Mouse (Mus musculus): ENCODE measurements around the gene Man2b1. TPM values are rescaled to one million over a fixed set of nuclear protein-coding genes. Genes with fewer than 3 reads are reported as not detected.

Gene Man2b1
- total RNA-seq (2021) = 1 to 10 TPM; 7.9 to 9.4 TPM
- long read RNA-seq, experiment 1, transcript Man2b1-201 (24 exons, 3,822 nt) = major isoform, 12 of 15 reads
- long read RNA-seq, experiment 1, partial matches to known transcripts = 0 of 15 reads
- long read RNA-seq, experiment 1, other reads (novel, unspliced or antisense) = 3 of 15 reads
- long read RNA-seq, experiment 2, transcript Man2b1-201 (24 exons, 3,822 nt) = major isoform, 10 of 12 reads
- long read RNA-seq, experiment 2, partial matches to known transcripts = 1 of 12 reads
- long read RNA-seq, experiment 2, other reads (novel, unspliced or antisense) = 1 of 12 reads

DNA sequence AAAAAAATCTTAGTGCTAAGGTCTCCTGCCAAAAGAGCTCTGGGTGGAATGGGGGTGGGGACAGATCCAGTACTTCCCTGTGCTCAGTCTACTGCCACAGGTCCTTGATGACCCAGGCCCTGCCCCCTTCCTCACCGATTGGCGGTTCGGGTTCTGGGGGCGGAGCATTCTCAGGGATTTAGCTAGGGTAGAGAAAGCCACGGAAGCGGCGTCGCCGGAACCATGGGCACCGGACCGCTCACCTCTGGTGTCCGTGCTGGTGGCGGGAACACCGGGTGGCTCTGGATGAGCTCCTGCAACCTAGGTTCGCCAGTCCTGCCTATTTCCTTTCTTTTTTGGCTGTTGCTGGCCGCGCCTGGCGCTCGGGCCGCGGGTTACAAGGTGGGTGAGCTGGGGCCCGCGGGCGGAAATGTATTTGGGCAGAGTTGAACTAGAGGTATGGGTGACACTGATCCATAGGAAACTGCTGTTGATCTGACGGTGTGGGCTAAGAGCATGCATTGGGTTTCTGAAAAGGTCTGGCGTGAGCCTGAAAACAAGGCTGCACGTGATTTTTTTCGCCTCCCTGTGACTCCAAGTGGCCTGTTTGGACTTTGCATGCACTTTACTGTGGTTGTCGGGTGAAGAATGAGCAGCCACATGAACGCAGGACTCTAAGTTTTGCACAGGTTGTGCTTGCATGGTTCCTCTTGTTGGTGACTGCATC is at the start of gene Man2b1:
Gene Man2b1 (plus strand): TSS at position 163 of the 706 bp plus-strand sequence.
- peak; percentile 91 for DNase-seq (ENCODE audit: low spot score)

DNA sequence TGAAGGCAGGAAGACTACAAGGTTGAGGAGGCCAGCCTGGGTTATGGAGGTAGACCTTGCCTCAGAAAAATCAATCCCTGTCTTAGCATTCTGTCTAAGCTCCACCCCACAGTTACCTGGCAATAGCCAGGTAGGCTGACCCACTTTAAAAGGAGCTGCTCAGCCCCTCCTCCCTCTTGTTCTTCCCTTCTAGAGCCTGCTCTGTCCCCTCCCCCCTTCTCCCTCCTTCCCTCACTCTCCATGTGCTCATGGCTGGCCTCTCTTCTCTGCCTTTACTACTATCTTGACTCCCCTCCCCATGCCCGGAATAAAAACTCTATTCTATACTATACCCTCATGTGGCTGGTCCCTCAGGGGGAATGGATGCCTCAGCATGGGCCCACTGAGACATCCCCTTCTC is 49.2 kb upstream of the Man2b1 start:
- DNase-seq (ENCODE audit: low spot score) = no peak

DNA sequence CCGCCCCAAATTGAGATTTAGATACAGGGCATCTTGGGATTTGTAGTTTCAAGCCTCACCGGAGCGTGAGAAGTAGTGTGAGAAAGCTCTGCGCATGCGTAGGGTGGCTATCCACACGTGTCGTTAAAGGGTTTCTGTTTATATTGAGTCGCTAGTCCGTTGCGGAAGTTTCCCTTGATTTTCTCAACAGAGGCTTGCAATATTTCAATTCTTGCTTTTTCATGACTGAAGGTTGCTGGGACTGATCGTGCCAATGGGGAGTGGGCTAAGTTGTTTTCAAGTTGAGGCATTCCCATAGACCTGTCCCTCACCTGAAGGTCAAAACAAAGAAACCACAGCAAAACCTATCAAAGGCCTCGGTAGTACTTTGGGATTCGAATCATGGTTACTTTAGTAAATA is 48.3 kb upstream of the Man2b1 start:
- DNase-seq (ENCODE audit: low spot score) = peak; percentile 70

DNA sequence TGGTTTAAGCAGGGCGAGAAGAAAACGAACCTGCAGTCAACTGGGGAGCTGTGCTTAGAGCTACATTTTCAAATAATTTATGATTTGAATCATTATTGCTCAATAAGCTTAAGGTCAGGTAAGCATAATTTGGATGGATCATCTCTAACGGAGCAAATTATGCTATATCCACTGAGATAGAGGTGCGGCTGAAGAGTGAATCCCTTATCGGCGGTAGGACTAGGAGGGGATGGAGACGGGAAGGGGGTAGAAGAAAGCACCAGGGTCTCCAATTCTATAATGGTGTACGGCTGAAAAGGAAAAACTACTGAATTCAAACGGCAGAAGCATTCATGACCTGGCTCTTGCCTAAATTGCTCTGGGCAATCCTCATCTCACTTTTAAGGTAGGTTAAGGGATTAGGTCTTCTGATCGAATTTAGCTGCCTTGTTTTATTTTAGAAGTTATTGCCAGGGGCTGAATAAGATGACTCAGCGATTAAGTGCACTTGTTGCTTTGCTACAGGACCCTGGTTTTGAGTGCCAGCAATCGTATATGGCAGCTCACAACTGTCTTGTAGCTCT is 47.8 kb upstream of the Man2b1 start:
- DNase-seq (ENCODE audit: low spot score) = no peak

DNA sequence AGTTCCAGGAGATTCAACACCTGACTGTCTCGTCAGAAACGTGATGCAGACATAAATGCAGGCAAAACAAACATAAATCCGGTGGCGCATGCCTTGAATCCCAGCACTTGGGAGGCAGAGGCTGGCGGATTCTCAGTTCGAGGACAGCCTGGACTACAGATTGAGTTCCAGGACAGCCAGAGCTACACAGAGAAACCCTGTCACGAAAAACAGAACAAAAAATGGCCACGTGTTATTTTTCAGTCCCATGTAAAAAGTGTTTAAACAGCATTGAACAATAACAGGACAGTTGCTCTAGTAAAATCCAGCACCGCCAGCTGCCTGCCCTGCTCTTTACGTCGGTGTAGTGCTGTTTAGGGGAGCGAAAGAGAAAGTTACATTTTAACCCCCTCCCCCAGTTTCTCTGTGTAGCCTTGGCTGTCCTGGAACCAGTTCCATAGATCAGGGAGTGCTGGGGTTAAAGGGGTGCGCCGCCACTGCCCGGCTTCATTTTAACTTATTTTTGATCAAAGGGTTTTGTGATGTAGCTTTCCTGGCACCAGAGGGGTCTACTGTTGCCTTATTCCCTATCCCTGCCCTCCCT is 47.3 kb upstream of the Man2b1 start:
- DNase-seq (ENCODE audit: low spot score) = no peak

DNA sequence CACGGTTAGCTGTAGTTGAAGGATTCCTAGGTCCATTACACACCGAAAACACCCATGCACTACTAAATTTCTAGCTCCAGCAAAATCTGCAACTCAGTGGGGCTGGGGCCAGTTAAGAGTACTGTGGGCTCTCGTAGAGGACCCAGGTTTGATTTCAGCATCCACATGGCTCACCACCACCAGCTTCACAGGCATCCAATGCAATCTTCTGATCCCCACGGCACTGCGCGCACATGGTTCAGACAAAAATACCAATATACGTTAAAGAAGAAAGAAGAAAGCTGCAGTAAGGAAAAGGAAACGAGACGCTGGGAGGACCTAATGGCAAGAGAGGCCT is 46.7 kb upstream of the Man2b1 start:
- DNase-seq (ENCODE audit: low spot score) = no peak

DNA sequence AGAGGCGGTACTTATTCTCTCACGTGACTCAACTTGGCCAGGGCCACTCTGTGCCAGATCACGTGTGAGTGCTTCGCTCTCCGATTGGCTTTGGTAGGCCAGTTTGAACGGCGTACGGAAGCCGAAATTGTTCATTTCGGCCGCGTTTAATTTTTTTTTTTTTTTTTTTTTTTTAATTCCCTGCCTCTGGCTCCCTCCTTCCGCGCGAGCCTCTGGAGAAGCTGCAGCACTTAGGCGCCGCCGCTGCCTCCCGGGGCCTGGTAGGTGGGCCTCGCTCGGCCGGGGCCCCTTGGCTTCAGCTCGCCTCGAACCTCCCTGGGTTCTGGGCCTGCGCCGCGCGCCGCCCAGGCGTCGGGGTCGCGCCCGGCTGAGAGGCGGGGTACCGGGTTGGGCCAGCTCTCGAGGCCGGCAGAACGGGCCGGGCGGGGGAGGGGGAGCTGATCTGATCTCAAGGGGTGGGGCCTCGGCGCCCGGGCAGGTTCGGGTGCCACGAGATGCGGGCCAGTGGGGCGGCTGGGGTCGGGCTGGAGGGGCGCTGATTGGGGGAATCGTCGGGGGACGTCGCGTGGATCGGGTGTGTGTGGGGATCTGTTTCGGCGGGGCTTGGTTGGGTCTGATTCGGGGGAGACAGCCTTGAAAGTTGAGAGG is 46.2 kb upstream of the Man2b1 start, which contains the start of gene Tnpo2:
Gene Tnpo2 (plus strand): TSS at position 198 of the 648 bp plus-strand sequence.
- peak; percentile 95 for DNase-seq (ENCODE audit: low spot score)

DNA sequence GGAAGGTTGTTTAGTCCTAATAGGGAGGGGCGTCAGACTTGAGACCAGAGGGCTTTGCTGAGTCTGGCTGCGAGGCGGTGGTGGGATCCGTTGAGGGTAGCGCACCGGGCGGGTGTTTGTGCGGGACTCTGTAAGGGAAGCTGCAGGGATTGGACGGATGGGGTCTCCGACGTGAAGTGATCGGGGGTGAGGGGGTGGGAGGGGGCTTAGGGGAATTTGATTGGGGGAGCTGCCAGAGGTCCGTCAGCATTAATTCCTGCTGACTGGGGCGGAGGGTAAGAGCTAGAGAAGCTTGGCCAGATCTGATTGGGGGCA is 45.7 kb upstream of the Man2b1 start:
- no peak for DNase-seq (ENCODE audit: low spot score)

DNA sequence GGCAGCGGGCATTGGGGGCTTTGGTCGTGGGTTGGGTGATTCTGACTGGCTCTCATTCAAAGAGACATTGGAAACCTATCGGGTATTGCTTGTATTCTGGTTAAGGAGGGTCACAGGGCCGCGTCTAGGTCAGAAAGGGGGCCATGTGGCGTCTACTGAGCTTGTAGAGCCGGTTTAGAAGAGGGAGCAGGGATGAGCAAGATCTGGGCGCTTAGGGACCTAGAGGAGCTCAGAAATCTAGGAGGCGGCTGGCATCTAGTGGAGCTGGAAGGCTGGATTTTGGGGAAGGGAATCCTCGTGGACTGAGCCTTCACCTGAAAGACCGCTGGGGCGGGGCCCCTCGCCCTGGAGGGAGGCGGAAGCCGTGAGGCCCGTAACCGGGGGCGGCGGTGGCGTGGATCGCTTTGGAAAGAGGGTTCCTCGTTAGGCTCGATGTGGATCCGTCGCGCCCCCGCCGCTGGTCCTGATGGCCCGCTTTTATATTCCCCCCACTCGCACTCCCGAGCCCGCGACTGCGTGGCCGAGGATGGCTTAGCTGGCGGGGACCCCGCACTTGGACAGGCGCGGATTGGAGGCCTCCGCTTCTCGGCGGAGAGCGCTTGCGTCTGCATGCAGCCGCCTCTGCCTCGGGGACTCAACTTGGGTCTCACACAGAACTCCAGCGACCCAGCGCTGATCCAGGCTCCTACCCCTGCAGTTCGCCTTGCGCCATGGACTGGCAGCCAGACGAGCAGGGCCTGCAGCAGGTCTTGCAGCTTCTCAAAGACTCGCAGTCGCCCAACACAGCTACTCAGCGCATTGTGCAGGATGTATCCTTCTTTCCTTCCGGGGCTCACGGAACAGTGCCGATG is 45.2 kb upstream of the Man2b1 start:
- DNase-seq (ENCODE audit: low spot score) = no peak

DNA sequence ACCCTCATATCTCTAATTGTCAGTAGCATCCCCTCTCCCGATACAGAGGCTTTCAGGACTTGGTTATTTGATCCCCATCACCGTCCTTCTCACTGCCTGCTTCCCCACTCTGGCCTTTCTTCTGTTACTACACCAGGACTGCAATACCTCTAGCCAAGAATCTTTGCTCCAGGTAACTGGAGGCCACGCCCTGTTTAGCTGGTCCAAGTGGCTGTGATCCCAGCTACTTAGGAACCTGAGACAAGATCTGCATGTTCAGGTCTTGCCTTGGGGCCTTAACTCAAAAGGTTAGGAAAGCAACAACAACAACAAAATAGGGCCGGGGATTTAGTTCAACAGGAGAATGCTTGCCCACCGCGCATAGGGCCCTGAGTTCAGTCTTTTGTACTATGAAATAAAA is 39.5 kb upstream of the Man2b1 start:
- DNase-seq (ENCODE audit: low spot score) = no peak

DNA sequence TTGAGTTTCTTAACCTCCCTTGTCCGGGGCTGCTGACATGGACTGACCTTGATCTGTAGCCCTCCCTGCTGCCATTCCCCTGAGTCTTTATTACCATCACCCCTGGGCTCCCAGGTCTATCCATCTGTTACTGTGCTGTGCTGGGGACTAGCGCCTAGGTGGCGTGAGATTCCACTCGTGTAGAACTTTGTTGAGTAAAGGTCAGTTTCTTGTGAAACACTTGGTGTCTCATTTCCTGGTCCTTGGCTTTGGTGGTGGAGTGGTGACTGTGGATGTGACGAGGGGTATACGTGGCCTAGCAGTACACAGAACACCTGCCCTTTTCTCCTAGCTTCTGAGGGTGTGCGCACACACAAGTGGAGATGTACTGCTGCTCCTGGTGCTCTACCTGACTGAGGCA is 25.7 kb upstream of the Man2b1 start:
- DNase-seq (ENCODE audit: low spot score) = no peak

DNA sequence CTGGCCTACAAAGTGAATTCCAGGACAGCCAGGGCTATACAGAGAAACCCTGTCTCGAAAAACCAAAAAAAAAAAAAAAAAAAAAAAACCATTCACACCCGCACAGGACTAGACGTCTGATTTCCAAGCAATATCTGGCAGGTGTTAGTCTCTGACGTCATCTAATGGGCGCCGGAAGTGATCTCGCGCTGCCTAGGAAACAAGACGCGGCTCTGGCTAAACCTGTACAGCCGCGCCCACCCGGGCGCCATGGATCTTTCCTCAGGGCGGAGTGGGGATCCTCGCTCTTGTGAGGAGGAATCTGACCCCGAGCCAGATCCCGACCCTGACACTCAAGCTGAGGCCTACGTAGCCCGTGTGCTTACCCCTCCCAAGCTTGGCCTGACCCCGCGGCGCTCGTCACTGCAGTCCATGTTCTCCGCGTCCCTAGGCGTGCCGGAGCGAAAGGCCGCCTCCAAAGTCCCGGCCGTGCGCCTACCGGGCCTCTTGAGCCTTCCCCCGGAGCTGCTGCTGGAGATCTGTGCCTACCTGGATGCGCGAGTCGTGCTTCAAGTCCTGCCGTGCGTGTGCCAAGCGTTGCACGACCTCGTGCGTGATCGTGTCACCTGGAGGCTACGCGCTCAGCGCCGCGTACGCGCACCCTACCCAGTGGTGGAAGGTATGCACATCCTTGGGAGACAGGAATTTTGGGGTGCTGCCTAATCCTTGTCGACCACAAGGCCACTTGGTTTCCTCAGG is 23.0 kb upstream of the Man2b1 start, which contains the start of gene Fbxw9:
Gene Fbxw9 (plus strand): TSS at position 177 of the 738 bp plus-strand sequence.
- DNase-seq (ENCODE audit: low spot score) = peak; percentile 91

DNA sequence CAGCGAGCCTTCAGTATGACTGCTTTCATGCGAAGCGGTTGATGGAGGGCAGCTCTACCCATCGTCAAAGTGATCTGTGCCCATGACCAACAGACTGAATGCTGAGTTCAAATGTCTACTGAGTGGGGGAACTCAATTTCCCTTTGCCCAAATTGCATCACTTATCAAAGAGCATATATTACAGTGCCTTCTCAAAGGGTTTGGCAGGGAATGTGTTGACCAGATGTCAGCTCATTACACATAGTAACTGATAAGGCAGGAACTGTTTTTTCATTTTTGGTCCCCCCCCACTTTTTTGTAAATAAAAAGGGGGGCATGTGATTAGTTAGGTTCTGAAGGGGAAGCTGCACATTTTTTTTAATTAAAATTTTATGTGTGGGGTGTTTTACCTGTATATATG is 20.5 kb upstream of the Man2b1 start:
- no peak for DNase-seq (ENCODE audit: low spot score)

DNA sequence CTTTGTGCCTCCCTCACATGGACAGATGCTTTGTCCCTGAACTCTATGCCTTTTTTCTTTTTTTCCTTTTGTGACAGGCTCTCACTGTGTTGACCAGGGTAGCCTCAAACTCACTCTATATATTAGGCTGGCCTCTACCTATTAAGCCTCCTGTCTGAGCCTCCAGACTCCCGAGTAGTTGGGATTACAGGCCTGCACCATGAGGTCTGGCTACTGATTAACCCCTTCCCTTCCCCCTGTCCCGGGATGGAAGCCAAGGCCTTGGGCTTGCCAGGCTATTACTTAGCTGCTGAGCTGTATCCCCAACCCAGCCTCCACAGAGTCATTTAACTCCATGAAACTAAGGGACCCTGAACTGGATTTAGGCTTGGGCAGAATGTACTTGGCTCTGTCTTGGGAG is 17.9 kb upstream of the Man2b1 start:
- no peak for DNase-seq (ENCODE audit: low spot score)

DNA sequence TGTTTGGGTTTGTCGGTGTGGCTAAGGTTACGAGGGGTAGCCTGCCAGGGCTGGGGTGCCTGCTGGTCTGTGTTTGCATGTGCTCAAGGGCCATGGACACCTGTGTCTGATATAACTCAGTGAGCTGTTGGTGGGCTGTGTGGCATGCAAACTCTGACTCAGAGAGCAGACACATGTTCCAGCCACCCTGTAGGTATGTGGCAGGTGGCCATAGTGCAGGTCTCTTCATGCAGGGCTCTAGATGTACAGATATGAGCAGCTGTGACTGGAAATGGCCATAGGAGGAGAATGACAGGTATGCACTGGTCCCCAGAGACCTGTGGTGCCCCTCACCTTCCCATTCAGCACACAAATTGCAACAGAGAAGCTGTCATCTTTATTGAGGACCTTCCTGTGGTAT is 15.9 kb upstream of the Man2b1 start:
- DNase-seq (ENCODE audit: low spot score) = no peak

DNA sequence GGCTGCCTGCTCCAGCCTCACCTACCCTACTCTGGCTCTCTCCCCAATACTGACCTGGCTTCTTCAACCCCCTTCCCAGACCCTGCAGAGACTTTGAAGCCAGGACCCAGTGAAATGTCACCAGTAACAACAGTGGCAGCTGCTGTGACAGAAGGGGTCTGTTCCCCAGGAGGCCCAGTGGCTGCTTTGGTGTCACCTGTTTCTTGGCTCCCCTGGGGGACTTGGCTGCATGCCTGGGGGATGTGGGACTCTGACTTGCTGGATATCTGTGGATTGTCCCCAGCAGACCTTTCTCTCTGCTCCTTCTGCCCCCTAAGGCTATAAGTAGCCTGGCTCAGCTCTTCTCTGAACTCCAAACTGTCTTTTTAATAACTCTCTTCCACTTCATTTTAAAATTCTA is 15.1 kb upstream of the Man2b1 start, which contains the start of gene Gm5741:
Gene Gm5741 (minus strand): TSS at position 1 of the 400 bp plus-strand sequence.
- no peak for DNase-seq (ENCODE audit: low spot score)

DNA sequence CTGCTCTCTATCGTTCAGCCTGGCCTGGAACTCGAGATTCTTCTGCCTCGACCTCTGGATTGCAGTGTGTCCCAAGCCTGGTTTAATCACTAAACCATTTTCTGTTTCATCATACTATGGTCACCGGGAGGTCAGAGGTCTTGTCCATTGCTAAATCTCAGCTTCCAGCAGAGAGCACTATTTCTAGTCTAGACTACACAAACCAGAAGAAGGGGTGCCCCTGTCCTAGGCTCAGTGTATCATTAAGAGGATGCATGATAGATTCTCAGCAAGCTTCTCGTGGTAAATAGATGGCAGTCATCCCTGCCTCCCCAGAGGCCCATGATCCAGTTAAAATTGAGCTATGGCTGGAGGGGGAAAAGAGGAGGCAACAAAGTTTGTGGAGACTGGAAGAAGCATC is 12.0 kb upstream of the Man2b1 start:
- no peak for DNase-seq (ENCODE audit: low spot score)

DNA sequence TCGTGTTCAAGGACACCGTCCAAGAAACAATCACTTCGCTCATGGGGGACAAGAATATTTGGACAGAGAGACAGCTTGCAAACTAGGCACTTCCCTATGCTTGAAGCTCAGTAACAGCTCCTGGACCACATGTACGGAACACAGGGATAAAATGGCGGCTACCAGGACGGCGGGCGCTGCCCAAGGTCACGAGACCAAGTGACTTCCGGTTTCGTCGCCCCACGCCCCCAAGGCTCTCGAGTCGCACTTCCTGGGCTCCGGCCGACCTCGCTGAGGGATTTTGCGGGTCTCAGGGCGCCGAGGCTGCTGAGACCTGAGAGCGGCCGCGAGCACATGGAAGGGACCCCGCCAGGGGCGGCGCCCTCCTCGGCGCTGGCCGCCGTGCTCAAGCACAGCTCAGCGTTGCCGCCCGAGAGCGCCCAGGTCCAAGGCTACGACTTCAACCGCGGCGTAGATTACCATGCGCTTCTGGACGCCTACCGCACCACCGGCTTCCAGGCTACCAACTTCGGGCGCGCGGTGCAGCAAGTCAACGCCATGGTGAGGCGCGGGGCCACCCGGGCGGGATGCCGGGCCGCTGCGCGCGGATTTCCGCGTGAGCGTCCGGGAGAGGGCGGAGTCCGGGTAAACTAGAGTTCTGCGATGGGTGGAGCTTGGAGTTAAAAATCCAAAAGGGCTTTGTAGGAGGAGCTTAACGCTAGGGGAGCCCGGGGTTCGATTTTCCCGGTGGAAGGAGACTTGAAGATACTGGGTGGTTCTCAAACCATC is 11.4 kb upstream of the Man2b1 start, which contains the start of gene Dhps:
Gene Dhps (plus strand): TSS at position 244 of the 768 bp plus-strand sequence.
- DNase-seq (ENCODE audit: low spot score) = peak; percentile 93

DNA sequence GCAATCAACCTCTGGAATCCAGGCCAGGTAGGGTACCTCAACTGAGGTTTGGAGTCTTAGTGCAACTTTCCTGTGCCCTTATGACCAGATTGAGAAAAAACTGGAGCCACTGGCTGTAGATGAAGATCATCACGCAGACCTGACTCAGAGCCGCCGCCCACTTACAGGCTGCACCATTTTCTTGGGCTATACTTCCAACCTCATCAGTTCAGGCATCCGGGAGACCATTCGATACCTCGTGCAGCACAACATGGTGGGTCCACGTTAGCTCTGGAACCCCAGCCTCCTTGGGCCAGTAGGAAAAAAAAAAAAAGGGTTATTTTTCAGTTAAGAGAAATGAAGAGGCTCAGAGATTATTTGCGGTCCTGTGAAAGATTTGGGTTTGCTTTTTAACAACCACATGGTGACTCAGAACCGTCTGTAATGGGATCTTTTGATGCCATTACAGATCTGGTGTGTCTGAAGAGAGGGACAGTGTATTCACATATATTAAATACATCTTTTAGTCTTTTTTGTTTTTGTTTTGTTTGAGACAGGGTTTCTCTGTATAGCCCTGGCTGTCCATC is 10.6 kb upstream of the Man2b1 start:
- no peak for DNase-seq (ENCODE audit: low spot score)

Data from gastrocnemius, adult 18-20 months (tissue).